Mouse (Mus musculus): ENCODE measurements around the gene Gmeb1. TPM values are rescaled to one million over a fixed set of nuclear protein-coding genes. Genes with fewer than 3 reads are reported as not detected.

Gmeb1 gene
- 7.6 TPM for polyA plus RNA-seq (2014; fragmentation: Illumina TruSeq; extraction: RNeasy Lipid Tissue Mini Kit (QIAGEN cat#74804); ENCODE audit: low read depth, low replicate concordance)

DNA sequence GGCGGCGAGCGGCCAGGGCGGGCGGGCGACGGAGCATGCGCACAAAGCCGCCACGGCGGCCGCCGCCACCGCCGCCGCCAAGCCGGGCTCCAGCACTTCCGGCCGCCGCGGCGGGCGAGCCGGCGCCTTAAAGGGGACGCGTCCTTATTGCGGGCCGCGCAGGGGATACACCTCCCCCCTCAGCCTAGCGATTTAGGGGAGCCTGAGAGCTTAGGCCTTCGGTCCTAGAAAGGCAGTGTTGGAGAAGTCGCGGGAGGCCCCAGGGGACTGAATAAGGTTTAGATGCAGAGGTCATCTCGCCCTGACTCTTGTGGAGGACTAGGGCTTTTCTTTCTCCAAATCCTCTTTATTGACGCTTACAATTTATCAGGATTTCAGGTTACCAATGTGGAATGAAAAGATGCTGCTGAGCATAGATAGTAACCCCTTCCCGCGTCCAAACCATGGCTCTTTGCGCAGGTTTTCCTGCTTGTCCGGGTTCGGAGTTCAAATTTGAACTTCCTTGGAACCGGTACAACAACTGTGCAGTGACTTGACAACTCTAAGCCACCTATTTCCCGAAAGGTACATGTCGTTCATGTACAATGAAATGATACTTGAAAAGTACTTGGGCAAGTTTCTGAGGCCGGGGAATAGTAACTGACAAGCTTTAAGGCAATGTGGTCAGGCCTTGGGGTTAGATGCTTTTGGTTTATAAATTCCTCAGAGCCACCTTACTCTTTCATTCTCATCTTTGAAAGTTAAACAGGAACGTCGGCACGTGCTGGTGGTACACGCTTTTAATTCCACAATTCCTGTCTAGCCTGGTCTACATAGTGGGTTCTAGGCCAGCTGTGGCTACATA, at the start of gene Gmeb1:
Gmeb1 (minus strand) TSS at position 89 of the 844 bp plus-strand sequence.

DNA sequence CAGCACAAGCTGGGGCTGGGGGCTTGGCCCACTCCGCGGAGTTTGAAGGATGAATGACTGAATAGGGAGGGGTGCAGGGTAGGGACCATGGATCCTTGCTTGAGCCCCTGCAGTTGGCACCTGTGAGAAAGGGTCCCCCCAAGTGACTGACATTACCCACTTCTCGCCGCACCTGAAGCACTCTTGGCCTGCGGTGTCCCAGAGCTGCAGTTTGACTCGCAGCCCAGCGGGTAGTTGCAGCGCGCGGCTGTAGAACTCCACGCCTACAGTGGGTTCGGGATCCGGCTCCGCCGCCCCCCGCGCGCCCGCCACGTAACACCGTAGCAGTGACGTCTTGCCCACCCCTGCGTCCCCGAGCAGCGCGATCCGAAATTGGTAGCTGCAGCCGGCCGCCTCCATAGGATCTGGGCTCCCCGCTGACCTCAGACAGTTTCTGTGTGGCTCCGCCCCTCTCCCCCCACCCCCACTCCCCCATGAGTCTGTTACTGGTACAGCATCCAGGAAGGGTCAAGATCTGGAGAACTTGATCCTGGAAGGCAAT, 41.6 kb upstream of the Gmeb1 start, which contains the start of gene Rab42:
Rab42 (minus strand) TSS at position 447 of the 541 bp plus-strand sequence.

DNA sequence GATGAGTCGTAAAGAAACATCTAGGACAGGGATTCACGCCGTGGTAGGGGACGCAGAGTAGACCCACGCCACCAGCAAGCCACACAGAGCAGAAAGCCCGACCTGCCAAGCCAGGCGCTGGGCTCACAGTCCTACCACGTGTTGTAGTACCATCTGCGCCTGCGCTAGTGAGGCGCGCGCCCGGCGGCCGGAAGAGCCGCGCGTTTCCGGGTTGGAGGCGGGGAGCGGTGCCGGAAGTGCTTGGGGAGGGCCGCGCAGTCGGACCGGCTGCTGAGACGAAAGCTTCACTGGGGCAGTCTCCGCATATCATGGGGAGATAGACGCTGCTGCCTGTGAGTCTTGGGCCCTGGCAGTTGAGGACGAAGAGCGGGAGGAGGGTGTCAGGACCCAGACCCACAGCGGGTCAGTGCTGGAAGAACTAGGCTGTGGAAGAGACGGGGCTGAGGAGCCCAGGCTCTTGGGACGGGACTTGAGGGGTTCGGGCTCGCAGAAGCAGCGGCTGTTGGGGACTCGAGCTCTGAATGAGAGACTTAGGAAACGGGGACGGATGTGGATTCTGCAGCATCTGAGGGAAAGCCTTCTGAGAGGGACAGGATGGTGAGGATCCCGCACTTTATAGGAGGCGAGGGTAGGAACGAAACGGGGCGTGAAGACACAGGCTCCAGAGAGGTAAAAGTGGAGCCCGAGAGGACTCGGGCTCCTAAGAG, 12.9 kb upstream of the Gmeb1 start, which contains the start of gene Taf12:
Taf12 (plus strand) TSS at position 220 of the 707 bp plus-strand sequence.

DNA sequence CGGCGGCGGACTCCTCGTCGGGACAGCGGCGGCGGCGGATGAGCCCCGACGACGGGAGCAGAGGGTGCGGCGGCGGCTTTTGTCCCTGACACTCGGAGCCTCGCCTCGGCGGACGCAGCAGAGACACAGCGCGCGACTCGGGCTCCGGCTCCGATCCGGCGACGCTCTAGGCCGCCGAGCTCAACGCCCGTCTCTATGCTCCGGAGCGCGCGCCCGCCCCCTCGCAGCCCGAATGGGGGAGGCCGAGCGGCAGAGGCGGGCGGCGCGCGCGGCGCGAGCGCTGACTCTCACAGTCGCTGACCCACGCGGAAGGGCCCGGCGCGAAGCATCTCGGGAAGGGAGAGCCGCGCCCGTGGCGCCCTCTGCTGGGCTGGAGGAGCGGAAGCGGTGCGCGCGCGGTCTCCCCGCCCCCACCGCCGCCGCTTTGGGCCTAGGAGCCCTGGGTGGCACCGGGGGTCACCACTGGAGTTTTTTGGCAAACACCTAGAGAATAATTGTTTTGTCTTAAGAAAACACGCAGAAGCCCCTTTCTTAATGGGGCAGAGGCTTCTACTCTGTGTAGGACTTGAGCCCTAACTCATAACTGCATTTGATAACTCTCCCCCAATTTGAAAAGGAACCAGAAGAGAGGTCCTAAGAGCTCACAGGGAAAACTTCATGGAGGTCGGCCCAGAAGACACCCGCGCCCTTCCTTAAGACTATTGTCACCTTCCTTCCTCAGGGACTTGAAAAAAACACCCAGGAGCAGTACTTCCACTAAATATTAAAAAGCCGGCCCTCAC, 49.3 kb downstream of the Gmeb1 start, which contains the start of gene Ythdf2:
Ythdf2 (minus strand) TSS at position 351 of the 782 bp plus-strand sequence.

Other genes with a start within 250 kb of the Gmeb1 start
- not detected for gene Gm10300, start 186.9 kb downstream of the Gmeb1 start, polyA plus RNA-seq (2014; fragmentation: Illumina TruSeq; extraction: RNeasy Lipid Tissue Mini Kit (QIAGEN cat#74804); ENCODE audit: low read depth, low replicate concordance)
- gene Epb41, start 186.3 kb downstream of the Gmeb1 start, polyA plus RNA-seq (2014; fragmentation: Illumina TruSeq; extraction: RNeasy Lipid Tissue Mini Kit (QIAGEN cat#74804); ENCODE audit: low read depth, low replicate concordance) = 80.6 TPM
- 0.45 TPM for gene Oprd1, start 117.1 kb downstream of the Gmeb1 start, polyA plus RNA-seq (2014; fragmentation: Illumina TruSeq; extraction: RNeasy Lipid Tissue Mini Kit (QIAGEN cat#74804); ENCODE audit: low read depth, low replicate concordance)
- 15.2 TPM for gene Ythdf2, start 49.3 kb downstream of the Gmeb1 start, polyA plus RNA-seq (2014; fragmentation: Illumina TruSeq; extraction: RNeasy Lipid Tissue Mini Kit (QIAGEN cat#74804); ENCODE audit: low read depth, low replicate concordance)
- gene Taf12, start 12.8 kb upstream of the Gmeb1 start, polyA plus RNA-seq (2014; fragmentation: Illumina TruSeq; extraction: RNeasy Lipid Tissue Mini Kit (QIAGEN cat#74804); ENCODE audit: low read depth, low replicate concordance) = 31.2 TPM
- 2.6 TPM for gene Rab42, start 41.8 kb upstream of the Gmeb1 start, polyA plus RNA-seq (2014; fragmentation: Illumina TruSeq; extraction: RNeasy Lipid Tissue Mini Kit (QIAGEN cat#74804); ENCODE audit: low read depth, low replicate concordance)
- gene Trnau1ap, start 67.9 kb upstream of the Gmeb1 start, polyA plus RNA-seq (2014; fragmentation: Illumina TruSeq; extraction: RNeasy Lipid Tissue Mini Kit (QIAGEN cat#74804); ENCODE audit: low read depth, low replicate concordance) = 38.0 TPM
- 7.1 TPM for gene Rcc1, start 92.0 kb upstream of the Gmeb1 start, polyA plus RNA-seq (2014; fragmentation: Illumina TruSeq; extraction: RNeasy Lipid Tissue Mini Kit (QIAGEN cat#74804); ENCODE audit: low read depth, low replicate concordance)
- gene Phactr4, start 160.9 kb upstream of the Gmeb1 start, polyA plus RNA-seq (2014; fragmentation: Illumina TruSeq; extraction: RNeasy Lipid Tissue Mini Kit (QIAGEN cat#74804); ENCODE audit: low read depth, low replicate concordance) = 15.9 TPM
- 1.9 TPM for gene Med18, start 202.3 kb upstream of the Gmeb1 start, polyA plus RNA-seq (2014; fragmentation: Illumina TruSeq; extraction: RNeasy Lipid Tissue Mini Kit (QIAGEN cat#74804); ENCODE audit: low read depth, low replicate concordance)
- gene Sesn2, start 248.9 kb upstream of the Gmeb1 start, polyA plus RNA-seq (2014; fragmentation: Illumina TruSeq; extraction: RNeasy Lipid Tissue Mini Kit (QIAGEN cat#74804); ENCODE audit: low read depth, low replicate concordance) = 2.8 TPM

Measured in heart, adult 10 weeks (tissue).